Mouse (Mus musculus) neural tube, embryonic 12.5 days (tissue): ENCODE data around the gene Mrgpra2a. TPM values are rescaled to one million over a fixed set of nuclear protein-coding genes. Genes with fewer than 3 reads are reported as not detected.

ENCODE experiments used
- polyA plus RNA-seq: library from polyadenylated mRNA; unstranded; fragments of >200 nt; fragmentation: Nextera tagmentation; extraction: Ambion mirVana; gene quantifications from 2 replicates; pipeline ENCODE4 v1.2.1, GENCODE M21; 2016

Mrgpra2a gene
- polyA plus RNA-seq, 1 experiment from 2014 or later: not detected

Other genes starting within 250 kb of the Mrgpra2a start
- not detected in 2 replicates for gene Mrgpra6, start 247.2 kb downstream of the Mrgpra2a start, polyA plus RNA-seq
- gene Mrgpra9, start 199.3 kb downstream of the Mrgpra2a start, polyA plus RNA-seq: not detected in 2 replicates
- gene Mrgpra1, start 97.9 kb downstream of the Mrgpra2a start, polyA plus RNA-seq: not detected in 2 replicates
- gene Mrgpra2b, start 76.7 kb upstream of the Mrgpra2a start, polyA plus RNA-seq: not detected in 2 replicates
- not detected in 2 replicates for gene Mrgpra3, start 149.2 kb upstream of the Mrgpra2a start, polyA plus RNA-seq